Mouse (Mus musculus): ENCODE data around the gene Vipas39.

Gene Vipas39

DNA sequence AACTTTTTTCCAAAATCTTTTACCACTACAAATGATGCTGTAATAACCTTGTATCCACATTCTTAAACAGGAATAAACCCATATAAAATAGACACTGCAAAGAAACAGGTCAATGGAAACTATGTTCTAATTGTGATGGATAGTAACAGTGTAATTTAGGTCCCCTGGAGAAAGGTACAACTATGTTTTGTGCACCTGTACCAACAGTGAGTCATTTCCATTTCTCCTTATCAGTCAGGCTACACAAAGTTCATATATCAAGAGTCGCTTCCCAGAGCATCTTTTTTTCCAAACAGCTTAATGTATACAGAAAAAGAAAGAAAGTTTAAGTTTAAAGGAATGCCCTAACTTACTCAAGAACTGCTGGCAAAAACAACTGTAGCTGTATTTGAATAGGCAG, 71.0 kb downstream of the Vipas39 start:
- DNase-seq = no peak

- no peak for DNase-seq
These were observed 73.0 kb downstream of the Vipas39 start for GRCm38 (mm10) chr12:87193008-87193407.

Measured in kidney, postnatal 14 days (tissue).